Mouse (Mus musculus) WW6 (cell line): ENCODE results near the gene Oma1.
A peak's percentile ranks its signal among the peaks of the same experiment; 100 is the strongest.

Experiments
- DNase-seq: peaks from one replicate; pipeline ENCODE4 v3.0.0-alpha.2; 2013; ENCODE audit warnings: low read depth, low spot score

Oma1 gene

GRCm38 (mm10) chr4:103313587-103314525 lies at the start of gene Oma1:
Oma1 (plus strand) TSS chr4:103313812.
- peak; percentile 89 for DNase-seq

DNA sequence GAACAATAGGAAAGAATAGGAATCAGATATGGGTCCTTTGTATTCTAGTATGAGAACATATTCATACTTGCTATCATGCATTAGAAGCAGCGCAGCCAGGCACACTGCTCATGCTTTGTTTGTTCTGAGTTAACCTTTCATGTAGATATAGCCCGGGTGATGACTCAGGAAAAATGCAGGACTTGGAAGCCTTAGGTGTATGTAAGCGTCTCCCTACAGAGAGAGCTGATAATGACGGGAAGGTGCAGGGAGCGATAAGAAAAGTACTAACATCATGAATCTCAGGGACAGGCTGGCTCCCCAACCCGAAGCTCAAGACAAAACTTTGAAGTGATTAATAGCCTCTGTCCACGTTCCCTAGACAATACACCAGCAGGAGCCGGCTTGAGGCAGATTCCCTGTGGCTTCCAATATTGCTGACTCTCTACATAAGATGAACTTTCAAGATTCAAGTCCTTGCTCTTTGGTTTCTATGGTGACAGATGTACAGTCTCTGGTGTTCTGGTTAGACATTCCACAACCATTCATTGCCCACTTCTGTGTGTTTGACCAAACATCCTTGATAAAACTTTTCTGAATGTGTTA lies 49.7 kb upstream of the Oma1 start:
- DNase-seq, result no peak

DNA sequence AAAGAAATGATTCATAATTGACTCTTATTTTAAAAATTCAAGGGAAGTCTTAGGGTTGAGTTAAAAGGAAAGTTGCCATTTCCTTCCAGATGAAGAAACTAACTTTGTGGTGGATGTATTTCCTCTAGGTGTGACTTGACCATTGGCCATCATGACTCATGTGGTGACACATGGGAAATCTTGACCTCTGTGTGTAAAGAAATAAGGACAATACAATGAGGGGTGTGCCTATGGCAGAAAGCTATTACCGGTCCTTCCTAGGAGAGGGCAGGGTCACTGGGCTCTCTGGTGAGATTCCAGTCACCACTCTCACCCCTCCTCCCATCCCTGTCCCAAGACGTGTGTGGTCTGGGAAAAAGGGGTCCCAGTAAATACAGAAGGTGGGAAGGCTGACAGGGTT lies 48.4 kb upstream of the Oma1 start:
- no peak for DNase-seq

DNA sequence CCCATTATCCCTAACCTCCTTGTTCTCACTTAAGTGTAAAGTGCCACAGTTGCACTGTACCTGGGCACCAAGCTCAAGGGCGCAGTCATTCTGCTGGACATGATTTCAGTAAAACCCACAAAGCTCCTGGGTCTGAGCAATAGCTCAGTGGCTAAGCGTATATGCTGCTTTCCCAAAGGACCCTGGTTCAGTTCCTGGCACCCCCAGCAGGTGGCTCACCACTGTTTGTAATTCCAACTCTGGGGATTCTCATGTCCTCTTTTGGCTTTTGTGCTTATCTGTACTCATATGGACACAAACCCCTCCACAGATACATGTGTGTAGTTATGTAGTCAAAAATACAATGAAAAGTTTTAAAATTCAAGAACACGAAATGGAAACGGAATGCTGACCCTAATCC lies 44.3 kb upstream of the Oma1 start:
- peak; percentile 9 for DNase-seq

GRCm38 (mm10) chr4:103273021-103273420 lies 40.6 kb upstream of the Oma1 start:
- peak; percentile 43 for DNase-seq

GRCm38 (mm10) chr4:103288342-103288741 lies 25.3 kb upstream of the Oma1 start:
- DNase-seq, result no peak

GRCm38 (mm10) chr4:103290763-103291162 lies 22.8 kb upstream of the Oma1 start, which contains the start of gene 4921539E11Rik:
4921539E11Rik (minus strand) TSS chr4:103290863.
- DNase-seq, result no peak

DNA sequence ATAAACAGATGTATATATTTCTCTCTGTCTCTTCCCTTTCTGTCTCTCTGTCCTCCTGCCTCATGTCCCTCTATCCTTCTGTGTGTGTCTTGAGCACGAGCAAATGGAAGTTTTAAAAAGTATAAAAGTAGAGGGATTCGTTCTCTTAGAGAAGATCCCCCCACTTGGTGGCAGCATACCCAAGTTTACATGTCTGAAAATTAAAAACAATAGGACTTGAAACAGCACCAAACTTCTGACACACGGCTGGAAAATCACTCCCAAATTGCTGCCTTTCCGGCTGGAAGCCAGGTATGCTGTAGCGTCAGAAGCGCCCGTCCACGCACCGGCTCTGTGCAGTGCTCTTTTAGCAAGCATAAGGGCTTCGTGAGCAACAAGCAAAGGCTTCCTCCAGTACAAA lies 14.3 kb upstream of the Oma1 start:
- no peak for DNase-seq

GRCm38 (mm10) chr4:103303851-103304250 lies 9.8 kb upstream of the Oma1 start:
- no peak for DNase-seq

DNA sequence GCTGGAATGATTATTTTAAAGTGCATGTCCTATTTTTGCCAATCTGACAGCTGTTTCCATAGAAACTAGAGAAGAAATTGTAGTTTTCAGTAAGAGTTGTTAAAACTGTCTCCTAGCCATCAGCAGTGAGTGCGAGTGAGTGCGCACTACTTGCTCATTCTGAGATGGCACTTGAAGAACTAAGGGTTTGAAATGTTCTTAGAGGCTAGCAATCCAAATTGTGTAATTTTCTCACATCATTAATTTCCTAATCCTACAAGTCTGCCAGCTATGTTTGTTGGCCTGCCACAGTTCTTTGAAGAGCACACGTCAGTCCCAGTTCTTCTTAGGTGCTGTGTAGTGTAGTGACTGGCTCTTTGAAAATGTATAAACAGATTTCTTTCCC lies 906 bp downstream of the Oma1 start:
- DNase-seq, result no peak

GRCm38 (mm10) chr4:103315861-103316260 lies 2.2 kb downstream of the Oma1 start:
- DNase-seq, result no peak

GRCm38 (mm10) chr4:103321461-103321860 lies 7.8 kb downstream of the Oma1 start:
- DNase-seq, result no peak

GRCm38 (mm10) chr4:103324688-103325451 lies 11.3 kb downstream of the Oma1 start:
- no peak for DNase-seq

DNA sequence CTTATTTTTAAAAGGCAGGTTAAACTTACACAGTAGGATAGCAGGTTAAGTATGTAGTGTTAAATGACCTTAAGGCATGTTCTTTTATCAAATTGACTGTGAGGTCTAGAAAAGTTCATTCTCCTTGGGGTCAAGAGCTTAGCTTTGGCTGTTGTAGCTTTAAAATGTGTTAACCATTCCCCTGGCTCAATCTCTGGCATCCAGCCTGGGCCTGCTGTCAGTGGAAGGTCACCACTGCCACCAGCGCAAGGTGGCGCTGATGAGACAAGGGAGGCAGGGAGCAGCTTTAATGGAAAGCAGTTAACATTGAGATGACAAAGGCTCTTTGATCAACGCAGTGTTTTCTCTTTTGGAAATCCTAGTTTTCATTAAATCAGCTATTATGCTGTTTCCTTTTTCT lies 13.4 kb downstream of the Oma1 start:
- no peak for DNase-seq

DNA sequence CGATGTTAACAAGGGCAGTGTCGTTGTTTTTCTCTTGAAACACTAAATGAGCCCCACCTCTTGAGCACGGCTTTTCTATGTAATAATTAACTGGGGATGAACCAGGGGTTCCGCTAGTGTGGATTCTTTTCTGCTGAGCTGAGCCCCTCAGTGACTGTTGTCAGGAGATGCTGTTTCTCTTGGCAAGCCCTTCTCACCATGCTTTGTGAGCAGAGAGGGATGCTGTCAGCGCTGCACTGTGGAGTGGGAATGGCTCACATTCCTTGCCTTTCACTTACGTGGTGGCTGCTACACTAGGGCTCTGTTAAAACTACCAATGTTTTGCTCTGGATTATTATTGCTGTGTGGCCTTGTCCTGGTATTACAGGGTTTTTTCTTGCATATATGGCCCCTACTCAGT lies 15.7 kb downstream of the Oma1 start:
- DNase-seq, result no peak

GRCm38 (mm10) chr4:103335134-103335533 lies 21.5 kb downstream of the Oma1 start:
- DNase-seq, result no peak

GRCm38 (mm10) chr4:103340726-103341125 lies 27.1 kb downstream of the Oma1 start:
- no peak for DNase-seq

GRCm38 (mm10) chr4:103341620-103342019 lies 28.0 kb downstream of the Oma1 start:
- DNase-seq, result no peak

- no peak for DNase-seq
Measured at GRCm38 (mm10) chr4:103346058-103346457, 32.4 kb downstream of the Oma1 start.

DNA sequence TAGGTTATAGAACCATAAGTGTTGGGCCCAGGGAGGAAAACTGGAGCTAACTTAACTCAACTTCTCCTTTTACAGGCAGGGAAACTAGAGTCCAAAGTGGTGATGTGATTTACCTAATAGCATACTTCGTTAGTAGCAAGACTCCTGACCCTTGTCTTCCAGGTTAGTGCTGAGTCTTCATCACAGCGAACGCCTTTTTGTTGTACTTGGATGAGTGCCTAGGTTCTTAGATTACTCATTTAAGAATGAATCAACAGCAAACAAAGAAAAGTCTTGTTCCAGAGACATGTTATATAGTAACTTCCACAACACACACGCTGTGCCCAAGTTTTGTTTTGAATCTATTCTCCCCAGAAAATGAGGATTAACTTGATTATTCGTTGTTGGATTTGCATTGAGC lies 33.2 kb downstream of the Oma1 start:
- no peak for DNase-seq

DNA sequence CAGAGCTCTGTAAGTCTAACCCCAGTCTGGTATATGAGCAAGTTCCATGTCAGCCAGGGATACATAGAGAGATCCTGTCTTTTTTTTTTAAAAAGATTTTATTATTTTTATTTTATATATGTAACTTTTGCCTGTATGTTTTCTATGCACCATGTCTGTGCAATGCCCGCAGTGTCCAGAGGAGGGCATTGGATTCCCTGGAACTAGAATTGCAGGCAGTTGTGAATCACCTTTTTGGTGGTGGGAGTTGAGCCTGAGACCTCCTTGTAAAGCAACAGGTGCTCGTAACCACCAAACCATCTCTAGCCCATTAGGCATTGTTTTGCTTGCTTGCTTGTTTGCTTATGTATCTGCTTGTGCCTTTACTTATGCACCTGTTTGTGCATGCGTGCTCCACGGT lies 35.6 kb downstream of the Oma1 start:
- no peak for DNase-seq

- DNase-seq, result no peak
Measured at GRCm38 (mm10) chr4:103352926-103353325, 39.3 kb downstream of the Oma1 start.
